Comparison of ENCODE assay signal across 23 mouse cellular contexts in the genomic region with DNA sequence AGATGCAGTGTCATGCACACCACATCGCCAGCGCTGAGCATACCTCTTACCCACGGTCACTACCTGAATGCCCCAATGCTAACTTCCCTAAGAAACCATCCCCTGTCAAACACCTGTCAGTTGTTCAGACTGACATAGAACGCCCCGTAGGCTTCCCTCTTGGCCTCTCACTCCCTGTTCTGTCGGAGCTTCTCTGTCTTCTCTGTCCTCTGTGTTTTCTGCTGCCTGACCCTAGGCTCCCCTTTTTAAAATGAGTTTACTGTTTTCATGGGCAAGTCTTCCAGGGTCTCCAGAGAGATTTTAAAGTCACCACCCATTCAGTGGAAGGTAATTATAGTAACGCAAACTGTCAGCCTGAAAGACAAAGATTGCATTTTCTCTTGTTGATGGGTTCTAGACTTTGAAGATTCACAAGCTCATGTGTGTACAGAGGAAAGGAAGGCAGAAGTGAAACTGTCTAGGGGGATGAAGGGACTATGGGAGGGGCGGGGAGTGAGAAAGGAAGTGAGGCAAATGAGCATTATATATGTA.
DNase-seq lines count a peak whose midpoint lies in the region; ATAC-seq lines count a peak whose summit lies in the region.
"Had no signal": no experiment of that assay in that cellular context is flagged by ENCODE, and none has a peak within 500 bp of the region (broad histone marks: within the 10 kb centered on the region; RNA-seq: fewer than 3 reads in every experiment).

No protein-coding gene starts in this region.

- no peak for ATAC-seq in midbrain, embryonic 11.5 days (ENCODE audit: low FRiP score)
- no peak for ATAC-seq in midbrain, embryonic 16.5 days
- ATAC-seq in liver, embryonic 13.5 days (ENCODE audit: low read depth) = no peak
- ATAC-seq in neutrophil, adult 5-6 weeks (ENCODE audit: extremely low read depth, insufficient number of reproducible peaks, low FRiP score, poor library complexity, severe bottlenecking) = peak; percentile 70

- H3K27me3 ChIP-seq in midbrain, embryonic 11.5 days (ENCODE audit: control insufficient read depth, insufficient read depth, low read length) = no peaks in the 10 kb centered on the region
- no peaks in the 10 kb centered on the region for H3K27me3 ChIP-seq in midbrain, embryonic 16.5 days (ENCODE audit: control insufficient read depth, insufficient read depth, low read depth, low read length)
- H3K27me3 ChIP-seq in liver, embryonic 13.5 days = no peaks in the 10 kb centered on the region
- H3K27me3 ChIP-seq: embryonic facial prominence, embryonic 12.5 days; lung, embryonic 15.5 days had no signal

- peaks cover 5% of the 10 kb centered on the region; the same call in 1 of the 2 replicates for H3K9me3 ChIP-seq in midbrain, embryonic 11.5 days (ENCODE audit: control insufficient read depth, low read length)
- H3K9me3 ChIP-seq in midbrain, embryonic 16.5 days (replicated peaks; ENCODE audit: control insufficient read depth, low read length, poor library complexity, severe bottlenecking) = no peaks in the 10 kb centered on the region
- H3K9me3 ChIP-seq in liver, embryonic 13.5 days (replicated peaks) = peaks cover 7% of the 10 kb centered on the region
- H3K9me3 ChIP-seq: embryonic facial prominence, embryonic 12.5 days; heart, embryonic 10.5 days; lung, embryonic 15.5 days had no signal

- H3K9ac ChIP-seq in midbrain, embryonic 11.5 days (ENCODE audit: low read length) = no peak overlapping the region
- no peak overlapping the region for H3K9ac ChIP-seq in midbrain, embryonic 16.5 days (ENCODE audit: low read depth, low read length)
- peak overlapping the region; percentile 11; the same call in 1 of the 2 replicates for H3K9ac ChIP-seq in liver, embryonic 13.5 days
- H3K9ac ChIP-seq: embryonic facial prominence, embryonic 12.5 days; hindbrain, embryonic 14.5 days; lung, embryonic 15.5 days had no signal

- H3K27ac ChIP-seq in midbrain, embryonic 11.5 days (ENCODE audit: low read depth, low read length) = no peak overlapping the region
- H3K27ac ChIP-seq in midbrain, embryonic 16.5 days (ENCODE audit: low read length) = no peak overlapping the region
- peak overlapping the region; percentile 60 for H3K27ac ChIP-seq in liver, embryonic 13.5 days
- H3K27ac ChIP-seq: embryonic facial prominence, embryonic 12.5 days; heart, embryonic 10.5 days; hindbrain, embryonic 14.5 days; limb, embryonic 10.5 days; lung, embryonic 15.5 days had no signal

- no peak overlapping the region for H3K4me3 ChIP-seq in midbrain, embryonic 11.5 days (ENCODE audit: low read depth, low read length)
- no peak overlapping the region for H3K4me3 ChIP-seq in midbrain, embryonic 16.5 days (ENCODE audit: low read depth, low read length)
- H3K4me3 ChIP-seq in liver, embryonic 13.5 days (replicated peaks) = no peak overlapping the region
- H3K4me3 ChIP-seq: embryonic facial prominence, embryonic 12.5 days; heart, embryonic 10.5 days; limb, embryonic 10.5 days; lung, embryonic 15.5 days; midbrain, embryonic 10.5 days; myocyte had no signal

- 90% methylated on average over 8 of the region's 8 CpGs for WGBS in midbrain, embryonic 11.5 days
- WGBS in midbrain, embryonic 16.5 days = 89% methylated on average over 8 of the region's 8 CpGs
- 66% methylated on average over 8 of the region's 8 CpGs for WGBS in liver, embryonic 13.5 days (ENCODE audit: insufficient replicate concordance)

- no peak overlapping the region for H3K4me2 ChIP-seq in midbrain, embryonic 11.5 days
- H3K4me2 ChIP-seq in midbrain, embryonic 16.5 days (ENCODE audit: low read length) = no peak overlapping the region
- no peak overlapping the region for H3K4me2 ChIP-seq in liver, embryonic 13.5 days
- H3K4me2 ChIP-seq: embryonic facial prominence, embryonic 12.5 days; hindbrain, embryonic 14.5 days; lung, embryonic 15.5 days had no signal

- no peaks in the 10 kb centered on the region for H3K4me1 ChIP-seq in midbrain, embryonic 11.5 days (ENCODE audit: control insufficient read depth, insufficient read depth, low read length)
- no peaks in the 10 kb centered on the region for H3K4me1 ChIP-seq in midbrain, embryonic 16.5 days (ENCODE audit: control insufficient read depth, insufficient read depth, low read length)
- peaks cover 95% of the 10 kb centered on the region for H3K4me1 ChIP-seq in liver, embryonic 13.5 days (replicated peaks)
- H3K4me1 ChIP-seq: lung, embryonic 15.5 days had no signal

- H3K36me3 ChIP-seq in midbrain, embryonic 11.5 days (ENCODE audit: control insufficient read depth, insufficient read depth, low read length) = no peaks in the 10 kb centered on the region
- H3K36me3 ChIP-seq in midbrain, embryonic 16.5 days (ENCODE audit: control insufficient read depth, insufficient read depth, low read length) = no peaks in the 10 kb centered on the region
- no peaks in the 10 kb centered on the region for H3K36me3 ChIP-seq in liver, embryonic 13.5 days
- H3K36me3 ChIP-seq: embryonic facial prominence, embryonic 12.5 days; heart, embryonic 10.5 days; limb, embryonic 10.5 days; lung, embryonic 15.5 days; midbrain, embryonic 10.5 days had no signal

- DNase-seq in midbrain, embryonic 11.5 days (ENCODE audit: low spot score, missing footprints) = peak; percentile 54
- DNase-seq in T-cell, adult 2 months (ENCODE audit: low spot score) = peak; percentile 37
- no peak for DNase-seq in liver, embryonic 13.5 days
- no peak for DNase-seq in kidney, adult 8-10 months
- no peak for DNase-seq in layer of hippocampus, adult 11-12 months (ENCODE audit: low spot score)
- no peak for DNase-seq in c-Kit-positive CD71-positive TER-119-positive erythroid progenitor cells, embryonic 14.5 days (ENCODE audit: low spot score)
- DNase-seq: adrenal gland, postnatal 14 days; cerebellum, postnatal 14 days; gastrocnemius, postnatal 10 days; heart, postnatal 14 days; kidney, adult 18-20 months; kidney, postnatal 4 days; layer of hippocampus, postnatal 36 days; right cerebral cortex, postnatal 25 days had no signal

Comparison
In these comparisons a context has a peak if more than half of its experiments do, and no peak if none do; other contexts are left out.
1. DNase-seq: peak in midbrain, embryonic 11.5 days (single experiment) and T-cell, adult 2 months (single experiment); none in liver, embryonic 13.5 days (single experiment), kidney, adult 8-10 months (0 of 2), layer of hippocampus, adult 11-12 months (single experiment) and c-Kit-positive CD71-positive TER-119-positive erythroid progenitor cells, embryonic 14.5 days (single experiment).